Mouse (Mus musculus): ENCODE measurements around the gene Efcab5. TPM values are rescaled to one million over a fixed set of nuclear protein-coding genes. Genes with fewer than 3 reads are reported as not detected.
A peak's percentile ranks its signal among the peaks of the same experiment; 100 is the strongest.
"Not testable (repeated sequence)": the region's sequence is repeated elsewhere in the genome, so short reads cannot be mapped to it uniquely, and the experiment has no call there.

Efcab5 gene
- total RNA-seq, 2 experiments from 2014 or later, result 0.32 to 0.43 TPM

DNA sequence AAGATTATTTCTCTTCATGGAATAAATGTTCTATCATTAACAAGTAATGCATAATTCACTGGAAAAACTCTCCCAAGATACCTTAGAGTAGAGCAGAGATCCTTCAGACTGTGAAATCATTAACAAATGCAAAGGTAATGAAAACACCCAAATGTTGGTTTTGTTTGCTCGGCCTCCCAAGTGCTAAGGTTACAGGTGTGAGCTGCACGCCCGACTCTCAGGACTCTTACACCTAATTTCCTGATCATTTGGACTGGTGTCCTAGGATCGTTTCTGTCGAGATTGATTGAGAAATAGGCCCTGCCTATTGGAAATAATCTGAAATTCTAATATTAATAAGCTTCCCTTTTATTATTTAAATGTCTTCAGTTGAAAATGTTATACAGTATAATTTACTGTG, 7.2 kb downstream of the Efcab5 start:
- DNase-seq, result no peak
- intact Hi-C loops (cut with DNase I), result no loop called here

DNA sequence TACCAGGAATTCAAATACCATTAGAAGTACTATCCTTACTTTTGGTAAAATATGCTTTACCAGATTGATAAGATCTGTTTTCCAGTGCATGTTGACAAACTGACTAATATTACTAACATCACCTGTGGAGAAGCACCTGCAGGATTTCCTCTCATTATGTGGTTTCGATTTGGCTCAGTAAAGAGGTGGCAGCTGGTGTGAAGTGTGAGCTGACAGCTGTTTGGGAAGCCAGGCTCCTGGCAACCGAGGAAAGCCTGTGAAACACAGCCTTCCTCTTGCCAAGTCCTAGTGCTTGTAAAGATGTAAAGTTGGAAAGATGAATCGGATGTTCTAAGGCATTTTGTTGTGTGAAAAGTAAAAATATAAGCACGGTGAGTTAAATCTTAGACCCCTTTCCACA, 7.9 kb downstream of the Efcab5 start:
- peak in 1 of 2 experiments; percentile 22 for DNase-seq
- intact Hi-C loops (cut with DNase I), result no loop called here

DNA sequence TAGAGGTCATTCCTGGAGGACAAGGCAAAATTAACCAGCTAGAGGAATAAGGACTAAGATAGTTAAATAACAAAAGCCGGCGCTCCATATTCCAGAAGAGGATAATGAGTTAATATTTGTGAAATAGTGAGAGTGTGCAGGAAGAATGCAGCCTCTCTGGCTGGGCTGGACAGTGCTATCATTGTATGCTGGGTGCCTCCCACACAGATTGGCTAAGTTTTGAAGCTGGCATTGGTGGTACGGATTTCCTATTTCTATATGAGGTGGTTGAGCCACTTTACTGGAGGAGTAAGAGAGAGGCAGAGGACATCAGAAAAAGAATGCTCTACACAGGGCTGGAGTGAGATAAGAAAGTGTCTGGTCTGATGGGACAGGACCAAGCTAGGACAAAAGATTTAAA, 9.0 kb downstream of the Efcab5 start:
- DNase-seq, result no peak
- intact Hi-C loops (cut with DNase I), result no loop called here

DNA sequence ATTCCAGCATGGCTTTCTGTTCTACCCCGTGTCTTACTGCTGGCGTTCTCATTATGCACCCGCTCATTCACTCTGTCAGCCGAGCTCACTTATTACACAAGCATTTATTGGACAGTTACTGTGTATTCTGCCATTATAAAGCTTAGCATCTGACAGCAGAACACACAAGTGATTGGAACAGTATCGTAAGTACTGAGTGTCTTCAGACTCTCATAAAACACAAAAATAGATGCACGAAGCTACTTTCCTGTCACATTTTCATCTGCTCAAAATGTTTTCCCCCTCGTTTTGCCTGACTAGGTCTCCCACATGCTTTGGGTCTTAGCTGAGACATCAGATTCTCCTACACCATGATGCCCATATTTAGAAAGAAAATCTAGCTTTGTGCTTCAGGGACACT, 14.2 kb downstream of the Efcab5 start:
- intact Hi-C loops (cut with DNase I), result no loop called here
- DNase-seq, result no peak

DNA sequence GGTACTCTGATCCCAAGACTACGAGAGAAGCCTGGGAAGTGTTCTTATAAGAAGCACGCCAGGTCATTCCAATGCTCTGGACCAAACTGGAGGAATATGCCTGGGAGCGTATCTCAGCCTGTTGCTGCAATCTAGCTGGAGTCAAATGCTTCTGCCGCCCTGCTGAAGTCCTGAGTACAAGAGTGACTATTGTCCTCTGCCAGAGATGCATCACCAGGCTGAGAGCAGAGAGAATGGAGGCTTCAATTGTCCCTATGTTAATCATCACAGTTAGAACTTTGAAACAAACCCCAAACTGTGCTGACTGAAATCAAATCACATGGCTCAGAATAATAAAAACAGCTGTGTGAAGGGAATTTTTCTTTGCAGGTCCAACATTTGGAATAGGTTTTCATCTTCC, 15.0 kb downstream of the Efcab5 start:
- intact Hi-C loops (cut with DNase I), result no loop called here
- no peak for DNase-seq

DNA sequence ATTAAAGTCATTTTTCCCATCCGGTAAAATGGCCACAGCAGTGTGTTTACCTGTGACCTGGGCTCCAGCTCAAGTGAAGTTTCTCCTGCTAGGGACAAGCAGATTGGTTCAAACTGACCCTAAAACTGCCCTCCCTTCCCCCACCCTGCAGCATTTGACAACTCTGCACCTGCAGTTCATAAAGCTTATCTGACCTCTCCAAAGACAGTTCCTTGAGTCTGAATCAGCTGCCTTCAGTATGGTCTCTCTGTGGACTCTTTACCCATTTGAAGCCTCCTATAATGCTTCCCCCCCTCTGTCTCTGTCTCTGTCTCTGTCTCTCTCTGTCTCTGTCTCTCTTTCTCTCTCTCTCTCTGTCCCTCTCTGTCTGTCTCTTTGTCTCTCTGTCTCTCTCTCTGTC, 28.0 kb downstream of the Efcab5 start:
- intact Hi-C loops (cut with DNase I), result no loop called here

DNA sequence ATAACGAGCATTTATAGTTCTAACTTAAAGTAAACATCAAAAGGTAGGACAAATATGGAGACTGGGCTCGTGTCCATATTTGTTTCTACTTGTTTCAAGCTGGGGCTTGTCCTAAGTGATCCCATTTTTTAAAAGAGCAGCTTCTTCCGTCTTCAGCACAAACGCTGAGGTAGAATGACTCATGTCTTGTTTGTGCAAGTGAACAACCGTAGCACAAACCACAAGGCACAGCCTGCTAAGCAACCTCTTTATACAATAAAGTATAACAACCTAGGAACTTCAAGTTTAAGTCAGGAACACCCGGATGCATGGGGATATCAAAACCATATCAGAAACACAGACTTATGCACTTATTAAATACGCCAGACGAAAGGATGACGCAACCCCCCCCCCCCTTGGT, 28.4 kb downstream of the Efcab5 start:
- DNase-seq, result no peak
- intact Hi-C loops (cut with DNase I), result no loop called here

More for the DNA sequence above, 28.0 kb downstream of the Efcab5 start:
- DNase-seq, result no peak

DNA sequence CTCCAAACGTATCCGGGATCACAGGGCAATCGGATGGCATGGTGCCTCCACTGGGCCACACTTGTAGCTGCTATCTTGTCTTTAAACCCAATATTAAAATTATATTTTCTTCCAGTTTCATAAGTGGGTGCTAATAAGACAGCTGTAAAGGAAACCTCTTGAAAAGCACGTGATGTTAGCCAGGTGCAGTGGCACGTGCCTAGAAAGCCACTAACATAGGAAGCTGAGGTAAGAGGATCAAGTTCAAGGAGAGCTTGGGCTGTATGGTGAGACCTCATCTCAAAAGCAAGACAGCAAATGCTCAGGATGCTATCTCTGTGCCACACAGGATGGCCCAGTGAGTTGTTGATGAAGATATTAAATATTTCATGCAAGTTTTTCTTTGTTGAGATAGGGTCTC, 34.6 kb downstream of the Efcab5 start:
- intact Hi-C loops (cut with DNase I), result no loop called here
- no peak for DNase-seq

DNA sequence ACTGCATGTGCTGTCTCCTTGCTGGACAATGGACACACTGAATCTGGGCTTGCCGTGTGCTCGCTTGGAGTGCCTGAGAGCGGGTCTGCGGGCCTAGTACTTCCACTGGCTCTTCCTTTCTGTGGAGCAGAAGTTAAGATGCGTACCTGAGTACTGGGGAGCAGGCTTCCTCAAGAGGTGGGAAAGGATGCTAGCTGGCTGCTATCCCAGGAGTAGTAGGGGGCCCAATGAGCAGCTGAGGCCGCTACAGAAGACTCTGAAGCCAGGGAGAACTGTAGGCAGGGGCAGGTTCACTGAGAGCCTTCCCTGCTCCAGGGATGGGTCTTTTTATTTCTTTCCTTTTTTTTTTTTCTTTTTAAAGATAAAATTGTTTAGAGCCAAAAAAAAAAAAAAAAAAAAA, 38.0 kb downstream of the Efcab5 start:
- intact Hi-C loops (cut with DNase I), result no loop called here
- DNase-seq, result no peak

DNA sequence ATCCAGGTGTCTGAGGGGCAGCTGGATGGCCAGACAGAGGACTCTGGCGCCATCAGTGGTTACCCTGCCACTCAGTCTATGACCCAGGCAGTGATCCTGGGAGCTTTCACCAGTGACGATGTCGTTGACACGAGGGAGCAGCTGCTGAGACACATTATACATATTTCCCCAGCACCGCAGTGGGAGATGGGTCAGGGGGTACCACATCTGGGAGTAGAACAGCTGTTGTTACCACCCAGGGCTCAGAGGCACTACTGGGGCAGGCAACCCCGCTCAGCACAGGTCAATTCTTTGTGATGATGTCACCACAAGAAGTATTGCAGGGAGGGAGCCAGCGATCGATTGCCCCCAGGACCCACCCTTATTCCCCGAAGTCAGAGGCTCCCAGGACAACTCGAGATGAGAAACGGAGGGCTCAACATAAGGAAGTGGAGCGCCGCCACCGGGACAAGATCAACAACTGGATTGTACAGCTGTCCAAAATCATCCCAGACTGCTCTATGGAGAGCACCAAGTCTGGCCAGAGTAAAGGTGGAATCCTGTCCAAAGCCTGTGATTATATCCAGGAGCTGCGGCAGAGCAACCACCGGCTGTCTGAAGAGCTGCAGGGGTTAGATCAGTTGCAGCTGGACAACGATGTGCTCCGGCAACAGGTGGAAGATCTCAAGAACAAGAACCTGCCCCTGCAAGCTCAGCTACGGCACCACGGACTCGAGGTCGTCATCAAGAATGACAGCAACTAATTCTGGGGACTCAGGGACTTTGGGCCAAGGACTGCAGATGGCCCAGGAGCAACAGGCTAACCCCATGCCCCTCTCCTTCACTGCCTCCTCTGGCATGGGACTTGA, 38.8 kb downstream of the Efcab5 start:
- intact Hi-C loops (cut with DNase I), result not testable (repeated sequence)
- peak in 1 of 2 experiments; percentile 8 for DNase-seq

DNA sequence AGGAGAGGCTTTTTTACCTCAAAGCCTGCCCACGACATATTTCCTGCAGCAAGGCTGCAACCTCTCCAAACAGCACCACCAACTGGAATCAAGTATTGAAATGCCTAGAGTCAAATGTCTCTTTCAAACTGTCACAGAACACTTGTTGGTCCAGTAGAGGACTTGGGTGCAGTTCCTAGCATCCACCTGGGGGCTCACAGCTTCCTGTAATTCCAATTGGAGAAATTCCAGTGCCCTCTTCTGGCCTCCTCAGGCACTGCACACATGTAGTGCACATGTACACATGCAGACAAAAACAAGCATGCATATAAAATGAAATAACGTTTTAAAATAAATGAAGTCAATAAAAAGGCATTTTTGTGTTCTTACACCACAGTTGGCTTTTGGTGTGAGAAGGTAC, 40.0 kb downstream of the Efcab5 start:
- intact Hi-C loops (cut with DNase I), result no loop called here
- DNase-seq, result no peak

DNA sequence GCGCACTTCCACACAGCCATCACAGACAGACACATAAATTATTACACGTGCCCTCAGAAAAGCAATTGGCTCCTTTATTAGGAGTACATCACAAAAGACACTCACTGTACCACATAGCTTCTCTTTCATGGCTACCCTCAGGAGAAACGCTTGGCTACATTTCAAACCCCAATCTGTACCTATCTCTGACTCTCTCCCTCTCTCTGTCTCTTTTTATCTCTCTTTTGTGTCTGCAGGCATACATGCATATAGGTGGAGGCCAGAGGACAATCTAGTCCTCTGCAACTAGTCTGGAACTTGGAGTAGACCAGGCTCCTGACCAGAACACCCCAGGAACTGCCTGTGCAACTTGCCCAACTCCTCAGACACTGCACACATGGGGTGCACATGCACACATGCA, 41.0 kb downstream of the Efcab5 start:
- intact Hi-C loops (cut with DNase I), result no loop called here
- no peak for DNase-seq

DNA sequence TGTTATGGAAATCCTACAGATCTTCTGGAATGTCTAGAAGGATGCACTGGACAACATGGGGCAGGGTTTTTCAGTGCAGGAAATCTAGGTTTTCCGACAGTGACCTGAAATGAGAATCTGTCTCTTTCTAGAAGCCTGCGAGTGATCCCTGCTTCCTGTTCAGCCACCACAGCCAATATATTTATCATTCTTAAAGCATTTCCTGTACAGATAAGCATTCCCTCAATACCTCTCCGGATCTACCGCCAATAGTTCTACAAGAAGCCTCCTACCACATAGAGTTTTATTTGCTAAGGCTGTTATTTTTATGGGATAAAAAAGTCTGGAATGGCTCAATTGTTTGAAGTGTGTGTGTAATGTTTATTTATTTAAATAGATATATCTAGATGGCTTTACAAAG, 43.3 kb downstream of the Efcab5 start:
- intact Hi-C loops (cut with DNase I), result no loop called here
- DNase-seq, result no peak

DNA sequence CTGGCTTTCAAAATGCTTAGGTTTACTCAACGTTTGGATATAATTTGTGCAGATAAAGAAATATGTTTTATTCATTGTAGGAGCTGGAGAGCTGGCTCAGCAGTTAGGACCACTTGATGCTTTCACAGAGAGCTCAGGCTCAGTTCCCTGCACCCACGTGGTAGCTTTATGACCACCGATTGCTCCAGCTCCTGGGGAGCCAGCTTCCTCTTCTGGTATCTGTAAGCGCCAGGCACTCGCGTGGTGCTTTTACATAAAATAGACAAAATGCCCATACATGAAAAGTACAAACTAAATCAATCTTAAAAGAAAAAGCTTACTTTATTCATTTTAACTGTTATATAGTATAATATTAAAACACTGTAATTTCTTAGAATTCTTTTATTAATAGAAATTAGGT, 46.8 kb downstream of the Efcab5 start:
- intact Hi-C loops (cut with DNase I), result no loop called here
- DNase-seq, result no peak

DNA sequence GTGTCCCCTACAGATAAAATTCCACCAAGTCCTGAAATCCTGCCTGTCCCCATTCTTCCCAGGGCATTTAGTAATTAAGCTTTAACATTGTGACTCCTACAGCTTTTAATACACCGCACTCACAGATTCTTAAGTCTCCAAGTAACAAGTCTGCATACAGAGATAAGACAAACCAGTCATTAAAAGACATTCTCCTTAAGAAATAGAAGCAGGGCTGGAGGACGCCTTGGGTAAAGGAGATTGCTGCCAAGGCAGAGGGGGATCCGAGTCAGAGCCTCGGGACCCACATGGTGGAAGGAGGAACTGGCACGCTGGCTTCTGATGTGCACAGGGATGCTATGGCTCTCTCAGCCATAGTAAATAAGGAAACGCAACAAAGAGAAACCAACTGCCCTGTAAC, 48.8 kb downstream of the Efcab5 start:
- DNase-seq, result no peak
- intact Hi-C loops (cut with DNase I), result no loop called here

DNA sequence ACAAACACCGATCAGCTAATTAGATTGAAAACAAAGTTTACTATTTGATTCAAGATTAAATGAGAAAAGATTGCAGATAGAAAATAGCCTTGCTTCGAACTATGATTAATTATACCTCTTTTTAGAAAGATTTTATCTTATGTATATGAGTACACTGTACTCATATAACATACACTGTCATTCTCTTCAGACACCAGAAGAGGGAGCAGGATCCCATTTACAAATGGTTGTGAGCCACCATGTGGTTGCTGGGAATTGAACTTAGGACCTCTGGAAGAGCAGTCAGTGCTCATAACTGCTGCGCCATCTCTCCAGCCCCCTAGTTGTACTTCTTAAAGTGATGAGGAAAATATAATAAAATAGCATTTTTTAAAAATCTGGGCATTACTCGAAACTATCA, 55.3 kb downstream of the Efcab5 start:
- DNase-seq, result no peak
- intact Hi-C loops (cut with DNase I), result no loop called here

DNA sequence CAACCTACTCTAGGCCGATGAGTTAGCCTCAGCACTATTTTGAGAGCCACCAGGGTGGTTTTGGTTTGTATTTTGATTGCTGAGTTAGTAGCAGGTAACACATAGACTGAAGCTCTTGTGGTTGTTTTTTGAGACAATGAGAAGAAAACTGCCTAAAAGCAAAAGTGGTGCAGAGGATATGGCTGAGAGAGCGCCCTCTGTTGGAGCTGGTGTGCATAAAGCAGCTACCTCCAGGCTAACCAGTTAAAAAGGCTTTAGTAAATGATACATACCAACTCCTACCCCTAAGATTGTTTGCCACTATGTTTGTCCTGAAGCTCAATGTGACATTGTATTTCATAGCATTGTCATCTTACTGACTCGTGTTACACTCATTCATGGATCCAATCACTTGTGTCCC, 56.2 kb downstream of the Efcab5 start:
- DNase-seq, result peak in 1 of 2 experiments; percentile 21
- intact Hi-C loops (cut with DNase I), result no loop called here

DNA sequence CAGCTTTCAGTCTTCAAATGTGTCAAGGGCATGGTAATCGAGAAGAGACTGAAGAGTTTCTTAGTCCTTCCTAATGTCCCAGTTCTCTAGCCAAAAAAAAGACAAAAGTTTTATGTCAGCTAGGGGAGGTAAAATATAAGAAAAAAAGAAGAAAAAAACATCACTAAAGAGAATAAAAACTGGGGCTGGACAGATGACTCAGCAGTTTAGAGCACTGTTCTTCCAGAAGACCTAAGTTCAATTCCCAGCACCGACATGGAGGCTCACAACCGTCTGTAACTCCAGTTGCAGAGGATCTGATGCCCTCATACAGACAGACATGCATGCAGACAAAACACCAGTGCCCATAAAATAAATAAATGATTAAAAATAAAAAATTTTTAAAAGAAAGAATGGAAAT, 60.2 kb downstream of the Efcab5 start:
- no peak for DNase-seq
- intact Hi-C loops (cut with DNase I), result no loop called here

DNA sequence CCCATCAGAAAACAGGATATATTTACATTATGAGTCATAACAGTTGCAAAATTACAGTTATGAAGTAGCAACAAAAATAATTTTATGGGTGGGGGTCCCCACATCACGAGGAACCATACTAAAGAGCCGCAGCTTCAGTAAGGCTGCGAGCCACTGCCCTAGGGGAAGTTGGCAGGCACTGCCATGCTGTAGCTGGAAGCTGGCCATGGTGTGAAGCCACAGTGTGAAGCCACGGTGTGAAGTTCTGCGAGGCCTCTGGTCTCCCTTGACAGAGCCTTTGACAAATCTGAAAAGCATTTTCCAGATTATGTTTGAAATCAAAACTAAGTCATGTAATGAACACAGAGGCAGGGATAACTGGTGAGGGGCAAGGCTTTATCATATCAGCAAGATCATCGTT, 77.6 kb downstream of the Efcab5 start:
- intact Hi-C loops (cut with DNase I), result no loop called here

DNA sequence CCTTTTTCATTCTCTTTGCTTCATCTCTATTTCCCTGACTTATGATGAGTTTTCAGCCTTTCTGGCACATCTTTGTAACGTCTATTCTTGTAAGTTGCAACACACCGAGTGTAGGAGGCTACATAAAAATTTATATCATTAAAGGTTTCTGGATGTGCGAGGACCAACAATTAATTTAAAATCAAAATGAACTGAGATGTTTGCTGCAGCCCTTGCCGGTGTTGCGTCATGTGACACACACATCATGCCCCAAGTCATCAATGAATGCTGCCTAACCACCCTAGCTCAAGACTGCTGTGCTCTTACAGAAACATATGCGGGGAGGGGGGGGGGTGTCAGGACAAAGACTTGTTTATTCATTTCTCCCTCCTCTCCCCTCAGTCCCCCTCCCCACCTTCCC, 80.3 kb downstream of the Efcab5 start:
- intact Hi-C loops (cut with DNase I), result loop anchor here (10.0 kb wide), 1 partner anchor 516 kb away; no protein-coding TSS in a partner anchor
- no peak for DNase-seq

More for the DNA sequence above, 77.6 kb downstream of the Efcab5 start:
- no peak for DNase-seq

DNA sequence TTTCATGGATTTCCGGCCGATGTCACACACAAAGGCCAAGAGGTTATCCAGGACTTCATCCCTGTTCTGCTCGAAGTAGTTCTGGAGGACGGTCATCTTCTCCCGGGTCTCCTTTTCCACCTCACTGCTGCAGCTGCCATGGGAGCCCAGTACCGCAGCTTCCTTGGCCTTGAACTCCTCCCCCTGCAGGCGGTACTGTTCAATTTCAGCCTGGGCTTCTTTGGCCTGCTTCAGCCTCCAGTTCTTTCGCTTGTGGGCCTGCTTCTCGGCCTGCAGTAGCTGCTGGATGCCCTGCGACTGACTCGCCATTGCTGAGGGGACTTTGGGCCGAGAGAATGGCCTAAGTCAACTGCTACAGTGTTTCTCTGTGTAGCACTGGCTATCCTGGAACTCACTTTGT, 80.9 kb downstream of the Efcab5 start:
- intact Hi-C loops (cut with DNase I), result loop anchor here (10.0 kb wide), 1 partner anchor 517 kb away; no protein-coding TSS in a partner anchor
- not testable (repeated sequence) for DNase-seq

DNA sequence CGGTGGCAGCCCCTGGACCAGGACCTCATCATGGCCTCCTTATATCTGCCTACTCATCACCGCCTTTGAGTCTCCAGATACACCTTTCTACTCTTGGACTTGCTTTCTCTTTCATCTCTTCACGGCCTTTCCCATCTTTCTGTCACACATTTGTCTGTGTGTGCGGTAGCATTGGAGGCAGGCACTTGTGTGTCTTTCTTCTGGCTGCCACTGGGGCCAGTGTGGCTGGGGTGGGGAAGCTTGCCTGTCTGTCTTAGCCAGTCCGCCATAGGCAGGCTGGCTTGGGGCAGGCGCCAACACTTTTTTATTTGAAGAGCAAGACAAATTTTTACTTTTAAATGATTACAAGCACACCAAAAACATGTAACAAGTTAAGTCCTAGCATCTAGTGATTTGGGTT, 81.8 kb downstream of the Efcab5 start:
- DNase-seq, result no peak
- intact Hi-C loops (cut with DNase I), result loop anchor here (10.0 kb wide), 1 partner anchor 518 kb away; no protein-coding TSS in a partner anchor
